Mouse (Mus musculus): ENCODE results near the gene Patl2. TPM values are rescaled to one million over a fixed set of nuclear protein-coding genes. Genes with fewer than 3 reads are reported as not detected.
A peak's percentile ranks its signal among the peaks of the same experiment; 100 is the strongest.

Patl2 gene
- total and polyA plus RNA-seq, 3 experiments: 0.58 to 0.84 TPM; not detected in 1

DNA sequence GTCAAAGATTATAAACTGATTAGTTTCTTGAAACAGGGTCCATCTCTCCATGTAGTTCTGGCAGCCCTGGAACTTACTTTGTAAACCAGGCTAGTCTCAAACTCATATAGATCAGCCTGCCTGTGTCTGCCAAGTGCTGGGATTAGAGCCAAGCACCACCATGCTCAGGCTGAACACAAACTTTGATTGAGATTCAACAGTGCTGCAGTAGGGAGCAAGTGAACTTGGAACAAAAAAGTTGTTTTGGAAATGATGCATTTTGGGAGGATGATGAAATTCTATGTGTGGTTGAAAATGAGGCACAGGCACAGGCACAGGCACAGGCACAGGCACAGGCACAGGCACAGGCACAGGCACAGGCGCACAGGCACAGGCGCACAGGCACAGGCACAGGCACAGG is 13.8 kb downstream of the Patl2 start:
- H3K9me3 ChIP-seq (replicated peaks; ENCODE audit: insufficient read depth, low read length): no peaks in the 10 kb centered on the region
- DNase-seq (ENCODE audit: low read depth, low spot score): no peak
- peaks cover 8% of the 10 kb centered on the region in 2 experiments; a peak in 3 of 4 replicates for H3K4me1 ChIP-seq (ENCODE audit: control insufficient read depth in 1 of 2, insufficient read depth in 2 of 2, low read length in 2 of 2)
- no peak for TF ChIP-seq TBP (IDR thresholded peaks at IDR 0.05; ENCODE audit: low read depth, low read length)
- TF ChIP-seq MYB (IDR thresholded peaks at IDR 0.05; ENCODE audit: low read depth, low read length): no peak
- TF ChIP-seq ETS1 (IDR thresholded peaks at IDR 0.05; ENCODE audit: low read depth, low read length): no peak
- no peak for TF ChIP-seq MEF2A (IDR thresholded peaks at IDR 0.05; ENCODE audit: extremely low read depth, insufficient replicate concordance, low read depth, low read length, poor library complexity, severe bottlenecking)
- TF ChIP-seq POLR2AphosphoS2 (IDR thresholded peaks at IDR 0.05; ENCODE audit: low read length): no peak
- TF ChIP-seq NRF1 (IDR thresholded peaks at IDR 0.05; ENCODE audit: insufficient read depth, low read depth, low read length, poor library complexity, severe bottlenecking): no peak
- no peak for TF ChIP-seq CTCF (IDR thresholded peaks at IDR 0.05 in 2 of 3, conservative IDR thresholded peaks at IDR 0.05 in 1 of 3; ENCODE audit: control insufficient read depth in 1 of 3, insufficient read depth in 1 of 3, low read depth in 2 of 3, low read length in 3 of 3, poor library complexity in 1 of 3, severe bottlenecking in 1 of 3)
- TF ChIP-seq TAL1 (IDR thresholded peaks at IDR 0.05; ENCODE audit: low read length): no peak
- TF ChIP-seq TCF12 (IDR thresholded peaks at IDR 0.05; ENCODE audit: low read depth, low read length): no peak
- TF ChIP-seq ELF1 (IDR thresholded peaks at IDR 0.05; ENCODE audit: low read depth, low read length): no peak
- TF ChIP-seq USF2 (IDR thresholded peaks at IDR 0.05; ENCODE audit: borderline replicate concordance in 1 of 2, insufficient read depth in 1 of 2, low read depth in 1 of 2, low read length in 2 of 2): no peak
- TF ChIP-seq ZC3H11A (IDR thresholded peaks at IDR 0.05; ENCODE audit: low read depth, low read length): no peak
- TF ChIP-seq GATA1 (IDR thresholded peaks at IDR 0.05; ENCODE audit: low read depth, low read length): no peak
- TF ChIP-seq ZMIZ1 (IDR thresholded peaks at IDR 0.05; ENCODE audit: low read depth, low read length): no peak
- no peak for TF ChIP-seq RCOR1 (IDR thresholded peaks at IDR 0.05; ENCODE audit: low read depth, low read length)
- TF ChIP-seq ZKSCAN1 (IDR thresholded peaks at IDR 0.05; ENCODE audit: low read depth, low read length): no peak
- no peak for TF ChIP-seq JUND (IDR thresholded peaks at IDR 0.05; ENCODE audit: low read depth, low read length)
- H3K27me3 ChIP-seq (ENCODE audit: control insufficient read depth in 1 of 2, insufficient read depth in 2 of 2, low read length in 2 of 2): no peaks in the 10 kb centered on the region; a peak in 3 of 4 replicates
- H3K9ac ChIP-seq (ENCODE audit: control insufficient read depth, low read depth, low read length, poor library complexity, severe bottlenecking): no peak overlapping the region
- H3K4me3 ChIP-seq (ENCODE audit: control insufficient read depth in 1 of 2, insufficient read depth in 1 of 2, low read depth in 2 of 2, low read length in 2 of 2): no peak overlapping the region
- H3K36me3 ChIP-seq (ENCODE audit: control insufficient read depth in 1 of 2, insufficient read depth in 2 of 2, low read length in 2 of 2): peaks cover 0 to 13% of the 10 kb centered on the region in 2 experiments; a peak in 2 of 4 replicates
- H3K27ac ChIP-seq (ENCODE audit: control insufficient read depth, low read depth, low read length): no peak overlapping the region
- H3K79me2 ChIP-seq (ENCODE audit: control insufficient read depth, insufficient read depth, low read length, poor library complexity): no peaks in the 10 kb centered on the region

DNA sequence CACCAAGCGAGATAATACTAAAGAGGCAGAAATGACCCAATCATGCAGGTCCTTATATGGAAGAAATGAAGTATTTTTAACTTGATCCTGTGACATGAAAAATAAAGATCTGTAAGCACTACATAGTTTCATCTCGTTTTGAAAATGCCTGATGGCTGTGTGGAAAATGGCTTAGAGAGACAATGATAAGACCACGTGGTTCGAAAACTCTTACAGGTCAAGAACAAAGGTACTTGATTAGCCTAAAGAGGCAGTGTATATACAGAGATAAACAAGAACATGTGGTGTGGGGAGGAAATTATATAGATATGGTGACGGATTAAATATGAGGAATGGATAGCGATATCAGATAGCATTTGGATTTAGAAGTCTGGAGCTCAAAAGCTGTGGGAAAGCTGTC is 14.7 kb downstream of the Patl2 start:
- no peaks in the 10 kb centered on the region for H3K9me3 ChIP-seq (replicated peaks; ENCODE audit: insufficient read depth, low read length)
- no peak overlapping the region for H3K9ac ChIP-seq (ENCODE audit: control insufficient read depth, low read depth, low read length, poor library complexity, severe bottlenecking)
- no peak overlapping the region for H3K27ac ChIP-seq (ENCODE audit: control insufficient read depth, low read depth, low read length)
- no peak overlapping the region for H3K4me3 ChIP-seq (ENCODE audit: control insufficient read depth in 1 of 2, insufficient read depth in 1 of 2, low read depth in 2 of 2, low read length in 2 of 2)
- H3K27me3 ChIP-seq (ENCODE audit: control insufficient read depth in 1 of 2, insufficient read depth in 2 of 2, low read length in 2 of 2): no peaks in the 10 kb centered on the region; a peak in 3 of 4 replicates
- H3K4me1 ChIP-seq (ENCODE audit: control insufficient read depth in 1 of 2, insufficient read depth in 2 of 2, low read length in 2 of 2): peaks cover 8% of the 10 kb centered on the region in 2 experiments; a peak in 3 of 4 replicates
- H3K79me2 ChIP-seq (ENCODE audit: control insufficient read depth, insufficient read depth, low read length, poor library complexity): no peaks in the 10 kb centered on the region
- peaks cover 0 to 13% of the 10 kb centered on the region in 2 experiments; a peak in 2 of 4 replicates for H3K36me3 ChIP-seq (ENCODE audit: control insufficient read depth in 1 of 2, insufficient read depth in 2 of 2, low read length in 2 of 2)
- no peak for DNase-seq (ENCODE audit: low read depth, low spot score)
- TF ChIP-seq TAL1 (IDR thresholded peaks at IDR 0.05; ENCODE audit: low read length) (no peak), MAFK (IDR thresholded peaks at IDR 0.05; ENCODE audit: borderline replicate concordance, low read depth, low read length) (no peak), TBP (IDR thresholded peaks at IDR 0.05; ENCODE audit: low read depth, low read length) (no peak), ELF1 (IDR thresholded peaks at IDR 0.05; ENCODE audit: low read depth, low read length) (no peak), EP300 (IDR thresholded peaks at IDR 0.05; ENCODE audit: low read depth in 1 of 2, low read length in 2 of 2) (no peak), MAX (IDR thresholded peaks at IDR 0.05; ENCODE audit: low read length) (peak; percentile 92), RAD21 (IDR thresholded peaks at IDR 0.05; ENCODE audit: low read depth, low read length) (no peak), RCOR1 (IDR thresholded peaks at IDR 0.05; ENCODE audit: low read depth, low read length) (no peak), ETS1 (IDR thresholded peaks at IDR 0.05; ENCODE audit: low read depth, low read length) (no peak), MYB (IDR thresholded peaks at IDR 0.05; ENCODE audit: low read depth, low read length) (no peak), ZKSCAN1 (IDR thresholded peaks at IDR 0.05; ENCODE audit: low read depth, low read length) (no peak), HCFC1 (IDR thresholded peaks at IDR 0.05; ENCODE audit: low read depth, low read length) (no peak), SIN3A (IDR thresholded peaks at IDR 0.05; ENCODE audit: low read length) (no peak; the same call in 1 of the 2 replicates), POLR2AphosphoS2 (IDR thresholded peaks at IDR 0.05; ENCODE audit: low read length) (no peak), USF1 (IDR thresholded peaks at IDR 0.05; ENCODE audit: low read depth, low read length) (peak; percentile 81), TCF12 (IDR thresholded peaks at IDR 0.05; ENCODE audit: low read depth, low read length) (no peak), JUND (IDR thresholded peaks at IDR 0.05; ENCODE audit: low read depth, low read length) (no peak), MYC (IDR thresholded peaks at IDR 0.05; ENCODE audit: low read depth, low read length) (peak; percentile 26; the same call in 1 of the 2 replicates), GABPA (IDR thresholded peaks at IDR 0.05; ENCODE audit: low read depth, low read length) (no peak), MAZ (IDR thresholded peaks at IDR 0.05; ENCODE audit: low read depth, low read length) (no peak), UBTF (IDR thresholded peaks at IDR 0.05; ENCODE audit: borderline replicate concordance, insufficient read depth, low read depth, low read length) (no peak), KAT2A (conservative IDR thresholded peaks at IDR 0.05; ENCODE audit: low read depth, low read length) (no peak), ZMIZ1 (IDR thresholded peaks at IDR 0.05; ENCODE audit: low read depth, low read length) (no peak)
